Mouse (Mus musculus) C2C12 (cell line): ENCODE measurements around the gene St6gal1. TPM values are rescaled to one million over a fixed set of nuclear protein-coding genes. Genes with fewer than 3 reads are reported as not detected.

ENCODE experiments used
- H3K27me3 ChIP-seq: one replicate; pipeline ENCODE4 v1.6.1; 2011; ENCODE audit not compliant: control insufficient read depth, insufficient read depth, insufficient read length
- H3K36me3 ChIP-seq: one replicate; pipeline ENCODE4 v1.6.1; 2011; ENCODE audit not compliant: control insufficient read depth, insufficient read depth
- H3K4me3 ChIP-seq: one replicate; pipeline ENCODE4 v1.5.1; 2011; ENCODE audit warnings: mild to moderate bottlenecking, control low read depth; ENCODE audit not compliant: poor library complexity, insufficient read depth, severe bottlenecking
- H3K79me2 ChIP-seq: one replicate; pipeline ENCODE4 v1.6.1; 2011; ENCODE audit not compliant: control insufficient read depth, insufficient read depth
- H3K79me3 ChIP-seq: one replicate; pipeline ENCODE4 v1.6.1; 2011; ENCODE audit warnings: low read depth, control low read depth
- H3ac ChIP-seq: one replicate; pipeline ENCODE3; 2011; ENCODE audit warnings: low read depth; ENCODE audit not compliant: control insufficient read depth, insufficient read length
- CEBPB ChIP-seq: IDR thresholded peaks from one replicate; pipeline ENCODE4 v1.6.1; 2011; ENCODE audit warnings: low read depth, mild to moderate bottlenecking, control low read depth, moderate library complexity
- CTCF ChIP-seq: IDR thresholded peaks from one replicate; pipeline ENCODE4 v1.5.1; 2011; ENCODE audit not compliant: control insufficient read depth, insufficient read depth, insufficient read length
- FOSL1 ChIP-seq: IDR thresholded peaks from one replicate; pipeline ENCODE4 v1.8.0; 2011; ENCODE audit warnings: mild to moderate bottlenecking, low read length; ENCODE audit not compliant: poor library complexity, insufficient read depth, severe bottlenecking
- MAX ChIP-seq: IDR thresholded peaks from one replicate; pipeline ENCODE4 v1.6.1; 2011; ENCODE audit warnings: mild to moderate bottlenecking, control low read depth
- MYOD1 ChIP-seq: IDR thresholded peaks from one replicate; pipeline ENCODE4 v1.6.1; 2011; ENCODE audit warnings: low read depth; ENCODE audit not compliant: control insufficient read depth, insufficient read length
- MYOG ChIP-seq: IDR thresholded peaks from one replicate; pipeline ENCODE4 v1.6.1; 2011; ENCODE audit not compliant: control insufficient read depth, insufficient read length; ENCODE audit errors: extremely low read depth
- USF1 ChIP-seq: IDR thresholded peaks from one replicate; pipeline ENCODE4 v1.6.1; 2011; ENCODE audit warnings: low read depth, mild to moderate bottlenecking, control low read depth, moderate library complexity
- polyA plus RNA-seq: library from polyadenylated mRNA; unstranded; fragments of >200 nt; fragmentation: generic; extraction: Trizol; gene quantifications from one replicate; pipeline ENCODE4 v1.2.1, GENCODE M21; 2012; ENCODE audit warnings: missing spikeins

The St6gal1 gene
- polyA plus RNA-seq, 1 experiment = 6.2 TPM

DNA sequence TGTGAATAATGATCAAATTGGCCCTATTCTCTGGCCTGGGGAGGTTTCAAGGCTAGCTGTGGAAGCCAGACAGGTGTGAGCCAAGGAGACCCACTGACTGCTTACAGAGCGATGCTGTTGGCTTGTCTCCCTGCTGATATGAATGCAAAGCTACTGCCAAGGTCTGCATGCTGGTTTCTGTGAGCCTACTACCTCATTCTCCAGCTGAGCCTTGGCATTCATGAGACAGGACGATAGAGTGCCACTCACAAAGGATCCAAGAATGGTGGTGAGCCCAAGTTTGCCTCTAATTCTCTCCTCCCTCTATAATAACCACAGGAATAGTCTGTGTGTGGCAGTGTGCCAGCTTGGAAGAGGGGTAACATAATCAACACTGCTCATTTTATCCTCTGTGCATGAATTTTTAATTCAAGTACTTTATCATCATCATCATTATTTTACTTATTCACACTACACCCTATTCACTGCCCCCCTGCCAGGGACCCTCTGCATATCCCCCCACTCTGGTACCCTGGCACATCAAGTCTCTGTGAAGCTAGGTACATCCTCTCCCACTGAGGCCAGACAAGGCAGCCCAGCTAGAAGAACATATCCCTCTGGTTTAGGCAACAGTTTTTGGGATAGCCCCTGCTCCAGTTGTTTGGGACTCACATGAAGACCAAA lies 139.9 kb downstream of the St6gal1 start:
- TF ChIP-seq CEBPB (no peak), MYOD1 (no peak), FOSL1 (no peak), MAX (no peak), CTCF (no peak)
- H3ac ChIP-seq = no peak overlapping the region
- no peaks in the 10 kb centered on the region for H3K27me3 ChIP-seq
- no peaks in the 10 kb centered on the region for H3K79me2 ChIP-seq
- no peaks in the 10 kb centered on the region for H3K36me3 ChIP-seq
- no peaks in the 10 kb centered on the region for H3K79me3 ChIP-seq
- H3K4me3 ChIP-seq = no peak overlapping the region

GRCm38 (mm10) chr16:23369124-23369523 lies 144.6 kb downstream of the St6gal1 start:
- H3K4me3 ChIP-seq = no peak overlapping the region
- H3ac ChIP-seq = no peak overlapping the region
- TF ChIP-seq CEBPB (no peak), MYOD1 (no peak), USF1 (no peak), MYOG (no peak), FOSL1 (no peak), CTCF (no peak), MAX (no peak)
- H3K79me2 ChIP-seq = no peaks in the 10 kb centered on the region
- H3K79me3 ChIP-seq = no peaks in the 10 kb centered on the region
- H3K36me3 ChIP-seq = no peaks in the 10 kb centered on the region
- no peaks in the 10 kb centered on the region for H3K27me3 ChIP-seq

GRCm38 (mm10) chr16:23370724-23371123 lies 146.2 kb downstream of the St6gal1 start:
- Histone ChIP-seq H3K4me3 (no peak overlapping the region), H3K79me2 (no peaks in the 10 kb centered on the region), H3K27me3 (no peaks in the 10 kb centered on the region), H3K79me3 (no peaks in the 10 kb centered on the region), H3K36me3 (no peaks in the 10 kb centered on the region), H3ac (no peak overlapping the region)
- no peak for TF ChIP-seq FOSL1
- TF ChIP-seq MAX = no peak
- TF ChIP-seq MYOG = no peak
- no peak for TF ChIP-seq MYOD1
- no peak for TF ChIP-seq CEBPB
- no peak for TF ChIP-seq USF1
- TF ChIP-seq CTCF = no peak

DNA sequence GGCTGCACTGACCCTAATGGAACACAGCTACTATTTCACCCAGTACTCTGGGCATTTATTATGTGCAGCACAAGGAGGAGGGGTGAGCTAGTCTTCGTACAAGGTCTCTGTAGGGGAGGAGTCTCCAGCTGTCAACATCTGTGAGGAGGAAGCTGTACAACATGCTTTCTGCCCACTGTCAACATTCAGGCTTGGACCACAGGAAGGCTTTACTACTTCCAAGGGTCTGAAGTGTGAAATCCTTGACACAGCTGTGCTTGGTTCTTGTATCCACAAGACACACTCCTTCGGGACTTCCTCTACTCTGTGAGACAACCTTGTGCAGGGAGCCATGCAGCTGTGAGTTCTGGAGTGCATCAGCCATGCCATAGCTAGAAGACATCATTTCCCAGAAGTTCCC lies 147.8 kb downstream of the St6gal1 start:
- Histone ChIP-seq H3K4me3 (no peak overlapping the region), H3ac (no peak overlapping the region), H3K27me3 (no peaks in the 10 kb centered on the region), H3K79me2 (no peaks in the 10 kb centered on the region), H3K36me3 (no peaks in the 10 kb centered on the region), H3K79me3 (no peaks in the 10 kb centered on the region)
- no peak for TF ChIP-seq CTCF
- TF ChIP-seq MYOD1 = no peak
- TF ChIP-seq MAX = no peak
- no peak for TF ChIP-seq MYOG
- TF ChIP-seq CEBPB = no peak
- TF ChIP-seq USF1 = no peak
- TF ChIP-seq FOSL1 = no peak

DNA sequence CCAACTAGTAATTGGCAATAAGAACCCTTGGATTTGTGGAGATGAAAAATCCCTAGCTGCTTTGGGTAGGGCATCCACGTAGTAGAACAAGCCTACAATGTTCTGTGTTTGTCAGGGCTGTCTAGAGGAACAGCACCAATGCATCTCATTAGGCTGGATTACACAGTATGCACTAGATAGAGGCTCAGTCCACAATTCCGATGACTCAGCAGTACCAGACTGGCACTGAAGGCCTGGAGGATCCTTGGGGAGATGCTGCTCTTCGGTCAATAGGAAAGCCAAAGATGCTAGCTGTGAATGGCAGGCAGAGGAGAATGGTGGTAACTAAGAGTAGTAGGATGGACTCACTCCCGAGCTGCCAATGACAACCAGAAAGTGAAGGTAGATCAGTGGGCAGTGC lies 149.5 kb downstream of the St6gal1 start:
- no peaks in the 10 kb centered on the region for H3K27me3 ChIP-seq
- no peaks in the 10 kb centered on the region for H3K36me3 ChIP-seq
- H3K4me3 ChIP-seq = no peak overlapping the region
- H3ac ChIP-seq = no peak overlapping the region
- no peaks in the 10 kb centered on the region for H3K79me2 ChIP-seq
- no peak for TF ChIP-seq USF1
- no peak for TF ChIP-seq MYOD1
- no peak for TF ChIP-seq MAX
- no peak for TF ChIP-seq CTCF
- no peak for TF ChIP-seq CEBPB
- no peaks in the 10 kb centered on the region for H3K79me3 ChIP-seq

GRCm38 (mm10) chr16:23374938-23375337 lies 150.4 kb downstream of the St6gal1 start:
- peak; percentile 44 for TF ChIP-seq USF1
- no peak for TF ChIP-seq CEBPB
- no peak for TF ChIP-seq MAX
- no peak for TF ChIP-seq MYOG
- no peak for TF ChIP-seq CTCF
- H3K79me3 ChIP-seq = no peaks in the 10 kb centered on the region
- H3K4me3 ChIP-seq = no peak overlapping the region
- H3ac ChIP-seq = no peak overlapping the region
- H3K36me3 ChIP-seq = no peaks in the 10 kb centered on the region
- H3K27me3 ChIP-seq = no peaks in the 10 kb centered on the region
- H3K79me2 ChIP-seq = no peaks in the 10 kb centered on the region
